Mouse (Mus musculus): ENCODE data around the gene Hps5.
A peak's percentile ranks its signal among the peaks of the same experiment; 100 is the strongest.

Gene Hps5

DNA sequence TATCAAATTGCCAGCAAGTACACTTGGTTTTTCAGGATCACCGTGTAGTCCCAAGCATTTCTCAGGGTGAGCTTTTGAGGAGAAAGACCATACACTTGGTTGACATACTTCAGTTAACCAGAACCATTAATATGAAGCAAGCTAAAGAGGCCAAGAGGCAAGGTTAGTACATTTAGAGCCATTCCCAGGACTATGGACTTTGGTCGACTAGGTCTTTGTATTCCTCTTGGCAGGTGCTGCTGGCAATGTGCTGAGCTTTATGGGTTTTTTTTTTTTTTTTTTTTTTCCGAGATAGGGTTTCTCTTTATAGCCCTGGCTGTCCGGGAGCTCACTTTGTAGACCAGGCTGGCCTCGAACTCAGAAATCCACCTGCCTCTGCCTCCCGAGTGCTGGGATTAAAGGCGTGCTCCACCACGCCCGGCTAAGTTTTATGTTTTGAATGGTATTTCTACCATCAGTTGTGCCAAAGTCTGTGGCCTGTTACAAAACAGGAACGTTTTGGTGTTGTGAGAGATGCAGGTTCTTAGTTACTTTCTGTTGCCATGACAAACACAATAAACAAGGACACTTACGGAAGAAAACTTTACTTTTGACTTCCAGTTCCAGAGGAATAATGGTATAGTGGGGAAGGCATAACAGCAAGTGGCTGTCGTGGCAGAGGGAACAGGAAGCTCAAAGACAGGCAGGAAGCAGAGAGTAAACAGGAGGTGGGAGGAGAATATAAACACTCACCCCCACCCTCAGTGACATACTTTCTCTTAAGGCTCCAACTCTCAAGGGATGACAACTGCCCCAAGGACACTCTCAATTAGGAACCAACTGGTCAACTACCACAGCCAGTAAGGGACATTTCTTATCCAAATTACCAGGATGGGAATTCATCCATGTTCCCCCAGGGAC is 57.1 kb downstream of the Hps5 start:
- DNase-seq (ENCODE audit: low read depth, low spot score) = no peak

DNA sequence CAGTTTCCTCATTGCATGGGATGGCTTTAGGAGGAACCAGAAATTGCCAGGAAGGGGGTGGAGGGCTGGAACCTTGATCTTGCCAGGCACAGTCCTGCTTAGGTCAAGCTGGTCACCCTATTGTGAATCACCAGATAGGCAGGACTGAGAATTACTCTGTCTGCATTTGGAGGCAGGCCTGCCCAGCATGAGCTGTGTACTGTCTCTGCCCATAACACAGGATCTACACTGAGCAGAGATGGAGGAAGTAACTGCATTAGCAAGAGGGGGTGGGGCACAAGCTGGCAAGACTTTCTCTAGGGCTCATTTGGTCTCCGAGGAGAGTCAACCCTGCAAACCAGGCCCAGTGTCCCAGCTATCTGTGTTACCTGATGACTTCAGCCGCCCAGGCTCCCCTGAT is 60.9 kb downstream of the Hps5 start:
- DNase-seq (ENCODE audit: low read depth, low spot score) = no peak

DNA sequence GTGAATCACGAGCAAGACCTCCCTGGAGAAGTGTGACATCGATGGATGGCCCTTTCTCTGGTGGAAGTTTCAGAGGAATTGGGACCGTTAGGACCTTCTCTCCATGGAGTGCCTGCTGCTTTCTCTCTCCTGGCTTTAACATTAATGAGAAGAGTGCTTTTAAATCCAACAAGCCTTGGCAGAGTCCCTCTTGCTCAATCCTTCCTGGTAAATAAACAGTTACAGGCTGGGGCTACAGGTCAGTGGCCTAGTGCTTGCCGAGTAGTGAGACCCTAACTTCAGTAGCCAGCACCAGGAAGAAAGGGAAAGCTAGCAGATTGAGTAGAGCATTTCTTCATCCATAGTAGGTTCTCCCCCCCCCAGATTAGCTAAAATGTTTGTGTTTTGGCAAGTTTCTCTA is 63.4 kb downstream of the Hps5 start, which contains the start of gene Saa4:
Gene Saa4 (minus strand): TSS at position 146 of the 400 bp plus-strand sequence.
- no peak for DNase-seq (ENCODE audit: low read depth, low spot score)

DNA sequence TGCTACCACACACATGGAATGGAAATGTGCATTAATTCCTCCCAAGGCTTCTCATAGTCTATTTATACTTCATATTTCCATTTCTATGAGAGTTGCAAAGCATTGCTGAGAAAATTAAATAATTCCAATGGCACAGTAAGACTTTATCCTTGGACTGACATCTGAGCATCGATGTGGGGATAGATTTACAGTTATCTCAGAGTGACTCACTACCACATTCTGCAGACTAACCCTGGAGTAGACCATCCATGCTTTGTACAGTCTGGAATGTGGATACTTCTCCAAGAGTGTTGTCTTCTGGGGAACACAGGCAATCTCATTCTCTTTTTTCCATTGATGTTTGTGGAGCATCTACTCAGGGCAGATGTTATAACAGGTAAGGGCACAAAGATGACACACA is 68.3 kb downstream of the Hps5 start:
- DNase-seq (ENCODE audit: low read depth, low spot score) = no peak

DNA sequence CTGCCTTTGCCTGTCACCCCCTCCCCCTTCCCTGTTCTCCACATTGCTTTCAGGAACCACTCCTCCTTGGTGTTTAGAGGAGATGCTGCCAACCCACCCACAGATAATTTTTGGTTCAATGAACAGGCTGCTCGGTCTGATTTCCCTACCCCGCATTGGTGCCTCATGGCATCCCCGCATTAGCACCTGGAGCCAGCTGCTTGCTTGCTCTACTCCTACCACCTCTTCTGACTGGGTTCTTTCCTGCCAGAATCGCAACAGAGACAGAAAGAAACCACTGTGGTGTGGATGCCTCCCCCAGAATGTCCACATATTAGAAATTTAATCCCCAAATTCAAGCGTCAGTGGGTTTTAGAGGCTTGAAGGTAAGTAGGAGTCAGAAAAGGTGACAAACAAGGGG is 71.5 kb downstream of the Hps5 start:
- DNase-seq (ENCODE audit: low read depth, low spot score) = no peak

DNA sequence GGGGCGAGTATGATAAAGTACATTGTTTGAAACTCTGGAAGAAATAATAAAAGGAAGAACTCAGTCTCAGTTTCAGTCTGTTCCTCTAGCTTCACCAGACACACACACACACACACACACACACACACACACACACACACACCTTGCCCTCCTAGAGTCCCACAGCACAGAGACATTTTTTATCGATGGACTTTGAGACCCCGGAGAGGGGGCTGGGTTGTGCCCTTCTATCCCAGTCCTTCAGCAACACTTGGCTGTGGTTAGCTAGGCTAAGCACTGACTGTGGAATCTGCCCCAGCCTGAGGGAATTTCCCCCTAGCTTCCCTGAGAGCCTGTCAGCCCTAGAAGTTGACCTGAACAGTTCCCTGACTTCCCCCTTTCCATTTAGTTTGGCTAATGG is 72.0 kb downstream of the Hps5 start:
- no peak for DNase-seq (ENCODE audit: low read depth, low spot score)

DNA sequence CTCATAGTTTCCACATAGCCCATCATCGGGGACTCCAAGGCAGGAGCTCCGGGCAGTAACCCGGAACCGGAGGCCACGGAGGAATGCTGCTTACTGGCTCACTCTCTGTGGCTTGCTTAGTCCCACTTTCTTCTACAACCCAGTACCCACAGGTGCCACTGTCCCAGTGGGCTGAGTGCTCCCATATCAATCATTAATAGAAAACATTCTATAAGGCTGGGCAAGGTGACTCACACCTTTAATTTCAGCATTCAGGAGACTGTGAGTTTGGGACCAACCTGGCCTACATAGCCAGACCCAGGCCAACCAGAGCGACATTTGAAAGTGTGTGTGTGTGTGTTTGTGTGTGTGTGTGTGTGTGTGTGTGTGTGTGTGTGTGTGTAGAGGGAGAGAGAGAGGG is 72.5 kb downstream of the Hps5 start:
- DNase-seq (ENCODE audit: low read depth, low spot score) = no peak

DNA sequence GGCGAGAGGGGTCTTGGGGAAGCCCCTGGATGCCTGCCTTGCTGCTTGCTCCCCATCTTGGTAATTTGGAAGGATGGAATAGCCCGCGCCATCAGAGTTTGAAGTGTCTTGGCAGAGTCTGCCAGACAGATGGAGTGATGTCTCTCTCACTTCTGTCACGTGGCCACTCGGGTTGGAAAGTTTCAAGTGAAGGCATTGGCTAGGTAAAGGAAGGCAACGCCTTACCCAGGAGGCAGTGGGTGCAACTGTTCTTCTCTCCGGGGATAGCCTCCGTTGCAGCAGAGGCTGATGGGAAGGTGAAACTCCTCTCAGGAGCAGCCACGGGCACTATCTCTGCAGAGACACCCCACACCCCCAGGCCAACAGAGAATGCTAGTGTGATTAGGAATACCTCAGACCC is 75.4 kb downstream of the Hps5 start:
- no peak for DNase-seq (ENCODE audit: low read depth, low spot score)

DNA sequence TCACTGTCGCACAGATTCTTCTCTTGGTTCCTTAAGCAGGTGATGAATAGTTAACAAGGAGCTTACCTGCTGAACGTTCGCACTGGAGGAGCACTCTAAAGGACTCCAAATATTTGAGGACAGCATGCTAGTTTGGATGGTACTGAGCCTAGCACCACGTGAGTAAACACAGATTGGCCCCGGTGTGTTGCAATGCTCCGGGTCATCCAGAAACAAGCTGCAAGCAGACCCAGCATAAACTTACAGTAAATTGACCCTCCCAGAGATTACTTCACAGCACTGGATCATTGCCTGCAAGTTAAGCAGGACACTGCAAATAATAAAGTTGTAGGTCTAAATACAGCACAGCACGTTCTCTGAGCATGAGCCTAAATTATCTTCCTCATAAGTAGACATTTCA is 76.3 kb downstream of the Hps5 start:
- no peak for DNase-seq (ENCODE audit: low read depth, low spot score)

DNA sequence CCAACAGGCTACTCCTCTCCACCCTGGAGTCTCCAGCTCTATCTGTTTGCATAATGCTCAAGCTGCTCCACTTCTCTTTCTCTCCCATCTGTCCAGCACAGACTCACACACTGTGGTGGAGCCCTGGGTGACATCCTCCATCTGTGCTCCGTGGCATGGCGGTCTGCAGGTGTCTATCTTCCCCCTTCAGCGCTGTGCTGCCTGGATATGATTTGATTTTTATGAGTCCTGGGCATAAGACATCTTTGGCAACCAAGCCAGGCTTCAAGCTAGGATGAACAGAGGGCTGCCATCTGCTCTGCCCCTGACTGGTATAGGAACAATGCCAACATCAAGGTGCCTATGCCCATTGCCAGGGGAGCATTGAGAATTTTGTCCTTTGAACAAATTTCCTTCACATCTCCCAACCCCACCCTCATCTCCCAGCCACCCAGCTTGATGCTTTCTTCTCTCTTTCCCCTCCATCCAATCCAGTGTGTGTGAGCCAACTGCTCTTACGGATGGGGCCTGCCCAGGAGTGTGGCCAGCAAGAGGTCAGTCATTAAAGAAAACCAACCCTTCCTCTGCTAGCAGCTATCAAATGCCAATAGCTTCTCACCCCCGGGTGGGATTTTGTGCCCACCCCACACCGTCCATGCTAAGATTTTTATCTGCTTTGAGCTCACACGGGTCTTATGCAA is 77.1 kb downstream of the Hps5 start:
- DNase-seq (ENCODE audit: low read depth, low spot score) = no peak

DNA sequence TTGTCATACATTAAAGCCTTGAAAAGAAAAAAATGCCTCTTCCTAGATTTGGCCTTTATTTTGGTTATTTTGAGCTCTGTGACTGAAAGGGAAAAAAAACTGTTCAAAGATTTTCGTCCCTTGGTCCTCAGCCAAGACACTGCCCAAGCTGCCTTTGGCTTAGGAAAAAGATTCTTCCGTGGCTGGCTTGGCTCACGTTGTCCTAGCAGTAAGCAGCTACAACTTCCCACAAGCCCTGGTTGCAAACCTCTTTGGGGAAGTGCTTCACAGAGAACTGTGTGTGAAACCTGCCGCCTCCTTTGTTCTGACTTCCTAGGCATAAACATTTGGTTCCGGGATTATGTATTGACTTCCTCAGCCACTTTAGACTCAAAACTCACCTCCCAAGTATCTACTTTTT is 79.0 kb downstream of the Hps5 start:
- DNase-seq (ENCODE audit: low read depth, low spot score) = no peak

DNA sequence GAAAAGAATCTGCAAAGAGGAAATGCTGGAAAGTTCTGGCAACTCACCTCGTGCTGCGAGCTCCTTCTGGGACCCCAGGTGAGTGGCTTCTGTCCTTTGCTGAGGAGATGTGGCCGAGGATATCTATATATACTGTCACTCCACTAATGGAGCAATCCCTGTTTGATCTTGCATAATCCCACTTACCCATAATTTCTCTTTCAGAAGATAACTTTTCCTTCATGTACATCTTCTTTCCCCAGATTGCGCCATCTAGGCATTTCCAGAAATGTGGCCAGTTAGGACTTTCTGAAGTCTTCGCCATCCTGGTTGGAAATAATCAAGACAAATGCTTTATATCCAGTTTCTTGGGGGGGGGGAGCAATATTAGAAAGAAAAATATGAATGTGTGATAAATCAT is 80.3 kb downstream of the Hps5 start, which contains the start of gene Saa3:
Gene Saa3 (minus strand): TSS at position 101 of the 400 bp plus-strand sequence.
- no peak for DNase-seq (ENCODE audit: low read depth, low spot score)

DNA sequence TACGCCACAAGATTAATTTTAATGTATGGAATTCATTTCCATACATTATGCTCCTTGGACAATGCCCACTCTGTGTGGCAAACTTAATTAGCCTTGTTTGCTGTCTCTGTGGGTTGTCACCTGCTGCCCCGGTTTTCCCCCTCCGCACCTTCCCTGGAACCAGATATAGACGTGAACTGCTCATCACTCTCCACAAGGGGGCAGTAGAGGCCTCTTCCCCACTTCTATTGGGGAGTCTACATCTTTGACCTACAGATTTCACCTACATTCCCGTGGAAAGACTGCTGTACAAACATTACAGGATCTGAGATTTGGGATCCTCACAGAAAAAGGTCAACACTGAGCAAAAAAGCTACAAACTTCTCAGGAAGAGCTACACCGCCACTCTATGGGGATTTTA is 81.3 kb downstream of the Hps5 start:
- peak; percentile 58 for DNase-seq (ENCODE audit: low read depth, low spot score)

DNA sequence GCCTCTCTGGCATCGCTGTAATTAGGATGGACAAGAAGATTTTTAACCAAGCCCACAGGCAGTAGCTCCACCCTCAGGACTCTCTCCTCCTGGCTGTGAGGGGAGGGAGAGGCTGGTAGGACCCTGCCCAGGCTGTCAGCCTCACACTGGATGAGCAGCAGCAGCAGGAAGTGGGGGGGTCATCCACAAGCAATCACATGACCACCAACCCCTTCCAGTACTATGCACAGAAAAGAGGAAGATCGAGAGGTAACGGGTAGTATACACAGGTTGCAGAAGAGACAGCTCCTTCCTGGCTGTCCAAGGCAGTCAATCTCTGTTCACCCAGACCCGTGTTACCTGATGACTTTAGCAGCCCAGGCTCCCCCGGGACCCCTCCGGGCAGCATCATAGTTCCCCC is 83.6 kb downstream of the Hps5 start:
- DNase-seq (ENCODE audit: low read depth, low spot score) = no peak
